Mouse (Mus musculus): ENCODE measurements around the gene Cadm2. TPM values are rescaled to one million over a fixed set of nuclear protein-coding genes. Genes with fewer than 3 reads are reported as not detected.

Gene Cadm2
- polyA plus RNA-seq, 1 experiment from 2014 or later = 0.20 TPM

DNA sequence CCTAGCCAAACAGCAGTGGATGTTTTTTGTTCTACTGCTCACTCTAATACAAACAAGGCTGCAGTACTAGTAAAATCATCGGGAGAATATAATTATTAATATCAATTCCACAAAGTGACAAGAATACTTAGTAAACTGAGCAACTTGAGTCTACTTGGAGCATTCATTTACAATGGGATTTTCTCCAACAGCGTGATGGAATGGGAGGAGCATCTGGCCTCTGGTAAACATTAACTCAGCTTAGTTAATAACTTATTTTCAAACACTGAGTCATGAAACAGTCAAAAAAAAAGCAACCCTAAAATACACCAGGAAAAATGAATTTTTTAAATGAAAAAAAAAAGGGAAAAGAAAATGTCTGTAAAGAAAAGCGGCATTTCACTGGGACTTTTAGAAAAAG lies 12.2 kb downstream of the Cadm2 start:
- no peaks in the 10 kb centered on the region for H3K27me3 ChIP-seq
- ATAC-seq (replicated peaks; ENCODE audit: insufficient number of reproducible peaks, insufficient read depth, low FRiP score, low read depth) = no peak
- no peak overlapping the region for H3K4me3 ChIP-seq
- no peak overlapping the region for H3K9ac ChIP-seq
- no peak overlapping the region for H3K27ac ChIP-seq
- WGBS = 73% methylated on average over 3 of the region's 3 CpGs
- H3K4me1 ChIP-seq (replicated peaks) = no peaks in the 10 kb centered on the region
- H3K9me3 ChIP-seq (replicated peaks) = no peaks in the 10 kb centered on the region
- H3K36me3 ChIP-seq = no peaks in the 10 kb centered on the region
- no peak overlapping the region for H3K4me2 ChIP-seq

DNA sequence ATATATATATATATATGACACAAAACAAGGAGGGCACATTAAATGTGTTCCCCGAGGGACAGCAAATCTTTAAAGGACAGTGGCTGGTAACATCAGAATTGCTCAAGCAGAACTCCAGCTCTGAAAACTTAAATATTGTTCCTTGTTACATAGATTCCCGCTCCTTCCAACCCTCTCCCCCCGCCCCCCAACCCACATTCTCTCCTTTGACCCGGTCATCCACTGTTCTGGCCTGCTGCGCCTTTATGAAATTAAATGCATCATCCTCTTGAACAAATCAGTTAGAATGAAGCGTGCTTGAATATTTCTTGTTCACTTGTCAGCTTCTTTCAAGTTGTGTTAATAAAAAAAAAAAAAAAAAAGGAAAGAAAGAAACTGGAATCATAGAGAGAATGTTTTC lies 15.0 kb downstream of the Cadm2 start:
- Histone ChIP-seq H3K4me2 (no peak overlapping the region), H3K4me1 (replicated peaks) (no peaks in the 10 kb centered on the region), H3K27me3 (no peaks in the 10 kb centered on the region), H3K9ac (no peak overlapping the region), H3K36me3 (no peaks in the 10 kb centered on the region), H3K27ac (no peak overlapping the region), H3K9me3 (replicated peaks) (no peaks in the 10 kb centered on the region), H3K4me3 (no peak overlapping the region)
- 88% methylated on average over 6 of the region's 6 CpGs for WGBS
- ATAC-seq (replicated peaks; ENCODE audit: insufficient number of reproducible peaks, insufficient read depth, low FRiP score, low read depth) = no peak

GRCm38 (mm10) chr16:67599981-67600380 lies 20.7 kb downstream of the Cadm2 start:
- Histone ChIP-seq H3K4me2 (no peak overlapping the region), H3K4me1 (replicated peaks) (no peaks in the 10 kb centered on the region), H3K4me3 (no peak overlapping the region), H3K27me3 (no peaks in the 10 kb centered on the region), H3K9ac (no peak overlapping the region), H3K36me3 (no peaks in the 10 kb centered on the region), H3K27ac (no peak overlapping the region), H3K9me3 (replicated peaks) (no peaks in the 10 kb centered on the region)
- no peak for ATAC-seq (replicated peaks; ENCODE audit: insufficient number of reproducible peaks, insufficient read depth, low FRiP score, low read depth)
- 83% methylated on average over 9 of the region's 9 CpGs for WGBS

- ATAC-seq (replicated peaks; ENCODE audit: insufficient number of reproducible peaks, insufficient read depth, low FRiP score, low read depth) = no peak
- H3K4me3 ChIP-seq = no peak overlapping the region
- H3K36me3 ChIP-seq = no peaks in the 10 kb centered on the region
- H3K27ac ChIP-seq = no peak overlapping the region
- H3K9ac ChIP-seq = no peak overlapping the region
- H3K4me2 ChIP-seq = no peak overlapping the region
- 61% methylated on average over 4 of the region's 4 CpGs for WGBS
- no peaks in the 10 kb centered on the region for H3K4me1 ChIP-seq (replicated peaks)
- no peaks in the 10 kb centered on the region for H3K27me3 ChIP-seq
- H3K9me3 ChIP-seq (replicated peaks) = no peaks in the 10 kb centered on the region
Measured at GRCm38 (mm10) chr16:67598841-67599240, 21.9 kb downstream of the Cadm2 start.

DNA sequence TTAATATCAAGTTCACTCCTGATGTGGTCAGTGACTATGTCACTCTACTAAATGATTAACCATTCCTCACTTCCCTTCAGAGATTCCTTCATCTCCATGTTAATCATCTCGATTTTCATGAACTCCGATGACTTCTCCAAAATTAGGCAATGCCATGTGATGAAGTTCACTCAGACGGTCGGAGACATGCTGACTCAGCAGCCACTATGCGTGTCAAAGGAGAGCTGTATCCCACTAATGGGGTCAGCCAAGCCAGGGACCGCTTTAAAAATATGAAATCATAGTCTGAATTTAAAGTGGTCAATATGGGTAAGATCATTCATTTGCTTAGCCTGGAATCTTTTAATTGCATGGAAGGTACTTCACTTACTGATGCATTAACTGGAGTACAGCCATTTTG lies 29.7 kb downstream of the Cadm2 start:
- WGBS = 82% methylated on average over 6 of the region's 6 CpGs
- Histone ChIP-seq H3K9ac (no peak overlapping the region), H3K36me3 (no peaks in the 10 kb centered on the region), H3K27me3 (no peaks in the 10 kb centered on the region), H3K9me3 (replicated peaks) (no peaks in the 10 kb centered on the region), H3K27ac (no peak overlapping the region), H3K4me2 (no peak overlapping the region), H3K4me1 (replicated peaks) (no peaks in the 10 kb centered on the region), H3K4me3 (no peak overlapping the region)
- no peak for ATAC-seq (replicated peaks; ENCODE audit: insufficient number of reproducible peaks, insufficient read depth, low FRiP score, low read depth)

DNA sequence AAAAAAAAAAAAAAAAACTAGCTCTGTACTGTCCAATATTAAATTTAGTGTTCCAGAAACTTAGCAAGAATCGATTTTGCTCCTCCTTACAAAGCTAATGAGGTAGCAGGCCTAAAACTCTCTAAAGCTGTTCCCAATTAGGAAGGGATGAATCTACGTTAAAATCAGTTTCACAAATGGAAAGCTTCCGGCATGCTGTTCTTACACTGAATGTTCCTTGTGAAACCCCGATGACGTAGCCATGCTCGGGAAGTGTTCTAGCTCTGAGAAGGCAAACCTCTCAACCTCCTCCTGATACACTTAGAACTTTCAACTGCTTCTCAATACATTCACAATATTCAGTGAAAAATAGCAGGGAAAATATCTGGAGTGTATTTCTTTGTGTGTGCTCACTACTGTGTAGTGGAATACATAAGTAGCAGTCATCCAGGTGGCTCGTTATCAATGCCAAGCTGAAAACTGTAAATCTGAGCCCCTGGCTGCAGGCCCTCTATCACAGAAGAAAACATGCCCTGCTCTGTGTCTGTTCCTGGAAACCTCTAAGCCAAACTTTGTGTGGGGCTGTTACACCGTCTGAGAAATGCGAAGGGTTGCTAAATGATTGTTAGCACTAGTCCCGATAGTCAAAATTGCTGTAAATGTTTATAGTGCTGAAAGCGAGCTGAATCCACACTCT lies 41.7 kb downstream of the Cadm2 start:
- no peak overlapping the region for H3K27ac ChIP-seq
- no peak overlapping the region for H3K4me2 ChIP-seq
- 73% methylated on average over 11 of the region's 11 CpGs for WGBS
- ATAC-seq (replicated peaks; ENCODE audit: insufficient number of reproducible peaks, insufficient read depth, low FRiP score, low read depth) = no peak
- no peak overlapping the region for H3K9ac ChIP-seq
- H3K4me1 ChIP-seq (replicated peaks) = no peaks in the 10 kb centered on the region
- H3K9me3 ChIP-seq (replicated peaks) = no peaks in the 10 kb centered on the region
- H3K4me3 ChIP-seq = no peak overlapping the region
- H3K27me3 ChIP-seq = no peaks in the 10 kb centered on the region
- no peaks in the 10 kb centered on the region for H3K36me3 ChIP-seq

- 62% methylated on average over 5 of the region's 5 CpGs for WGBS
Measured at GRCm38 (mm10) chr16:67575557-67575956, 45.2 kb downstream of the Cadm2 start.

GRCm38 (mm10) chr16:67526992-67527391 lies 93.7 kb downstream of the Cadm2 start:
- Histone ChIP-seq H3K9ac (no peak overlapping the region), H3K4me3 (no peak overlapping the region), H3K4me1 (replicated peaks) (no peaks in the 10 kb centered on the region), H3K9me3 (replicated peaks) (no peaks in the 10 kb centered on the region), H3K4me2 (no peak overlapping the region), H3K27ac (no peak overlapping the region), H3K27me3 (no peaks in the 10 kb centered on the region), H3K36me3 (no peaks in the 10 kb centered on the region)
- 60% methylated on average over 1 of the region's 1 CpGs for WGBS
- no peak for ATAC-seq (replicated peaks; ENCODE audit: insufficient number of reproducible peaks, insufficient read depth, low FRiP score, low read depth)

More at GRCm38 (mm10) chr16:67575557-67575956, 45.2 kb downstream of the Cadm2 start:
- H3K27me3 ChIP-seq = no peaks in the 10 kb centered on the region
- no peaks in the 10 kb centered on the region for H3K36me3 ChIP-seq
- H3K27ac ChIP-seq = no peak overlapping the region
- H3K4me3 ChIP-seq = no peak overlapping the region
- H3K4me2 ChIP-seq = no peak overlapping the region
- no peak overlapping the region for H3K9ac ChIP-seq
- no peaks in the 10 kb centered on the region for H3K4me1 ChIP-seq (replicated peaks)
- ATAC-seq (replicated peaks; ENCODE audit: insufficient number of reproducible peaks, insufficient read depth, low FRiP score, low read depth) = no peak
- H3K9me3 ChIP-seq (replicated peaks) = no peaks in the 10 kb centered on the region

GRCm38 (mm10) chr16:67524878-67525277 lies 95.8 kb downstream of the Cadm2 start:
- no peak for ATAC-seq (replicated peaks; ENCODE audit: insufficient number of reproducible peaks, insufficient read depth, low FRiP score, low read depth)
- no peaks in the 10 kb centered on the region for H3K36me3 ChIP-seq
- H3K27me3 ChIP-seq = no peaks in the 10 kb centered on the region
- no peaks in the 10 kb centered on the region for H3K4me1 ChIP-seq (replicated peaks)
- H3K9me3 ChIP-seq (replicated peaks) = no peaks in the 10 kb centered on the region
- WGBS = 90% methylated on average over 1 of the region's 1 CpGs
- H3K9ac ChIP-seq = no peak overlapping the region
- no peak overlapping the region for H3K27ac ChIP-seq
- no peak overlapping the region for H3K4me2 ChIP-seq
- H3K4me3 ChIP-seq = no peak overlapping the region

DNA sequence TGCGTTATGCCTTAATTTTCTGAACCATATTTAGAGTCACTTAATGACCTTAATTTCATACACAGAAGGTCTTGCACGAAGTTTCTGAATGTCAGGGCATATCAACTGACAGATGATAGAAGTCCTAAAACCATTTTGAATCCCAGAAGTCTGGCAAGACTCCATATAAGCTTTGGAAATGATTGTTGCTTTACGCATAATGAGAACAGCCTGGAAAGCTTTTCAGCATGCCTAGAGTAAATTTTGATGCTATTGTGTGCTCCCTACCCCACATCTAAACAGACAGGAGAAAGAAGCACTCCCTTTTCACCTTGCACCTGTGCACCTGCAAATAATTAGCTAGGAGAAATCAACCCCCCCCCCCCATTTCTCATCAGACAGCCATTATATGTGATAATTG lies 102.4 kb downstream of the Cadm2 start:
- Histone ChIP-seq H3K27ac (no peak overlapping the region), H3K9ac (no peak overlapping the region), H3K9me3 (replicated peaks) (no peaks in the 10 kb centered on the region), H3K4me2 (no peak overlapping the region), H3K27me3 (no peaks in the 10 kb centered on the region), H3K4me3 (no peak overlapping the region), H3K36me3 (no peaks in the 10 kb centered on the region), H3K4me1 (replicated peaks) (no peaks in the 10 kb centered on the region)
- ATAC-seq (replicated peaks; ENCODE audit: insufficient number of reproducible peaks, insufficient read depth, low FRiP score, low read depth) = no peak
- WGBS = 68% methylated on average over 3 of the region's 3 CpGs

- Histone ChIP-seq H3K4me3 (no peak overlapping the region), H3K4me2 (no peak overlapping the region), H3K36me3 (no peaks in the 10 kb centered on the region), H3K27me3 (no peaks in the 10 kb centered on the region), H3K4me1 (replicated peaks) (no peaks in the 10 kb centered on the region), H3K9ac (no peak overlapping the region), H3K9me3 (replicated peaks) (no peaks in the 10 kb centered on the region), H3K27ac (no peak overlapping the region)
- ATAC-seq (replicated peaks; ENCODE audit: insufficient number of reproducible peaks, insufficient read depth, low FRiP score, low read depth) = no peak
- WGBS = 65% methylated on average over 4 of the region's 4 CpGs
Measured at GRCm38 (mm10) chr16:67515549-67515948, 105.2 kb downstream of the Cadm2 start.

- Histone ChIP-seq H3K9ac (no peak overlapping the region), H3K9me3 (replicated peaks) (no peaks in the 10 kb centered on the region), H3K4me2 (no peak overlapping the region), H3K4me3 (no peak overlapping the region), H3K27ac (no peak overlapping the region), H3K4me1 (replicated peaks) (no peaks in the 10 kb centered on the region), H3K27me3 (no peaks in the 10 kb centered on the region), H3K36me3 (no peaks in the 10 kb centered on the region)
- no peak for ATAC-seq (replicated peaks; ENCODE audit: insufficient number of reproducible peaks, insufficient read depth, low FRiP score, low read depth)
- 81% methylated on average over 9 of the region's 9 CpGs for WGBS
Measured at GRCm38 (mm10) chr16:67509079-67509478, 111.6 kb downstream of the Cadm2 start.

Measured in heart, embryonic 15.5 days (tissue).